Mouse (Mus musculus): ENCODE results near the gene Prss33. TPM values are rescaled to one million over a fixed set of nuclear protein-coding genes. Genes with fewer than 3 reads are reported as not detected.

Prss33 gene
- polyA plus RNA-seq, 1 experiment from 2014 or later, result not detected

- no peaks in the 10 kb centered on the region for H3K27me3 ChIP-seq
- peaks cover 16% of the 10 kb centered on the region for H3K4me1 ChIP-seq
- H3K4me2 ChIP-seq, result no peak overlapping the region
- no peak overlapping the region for H3K27ac ChIP-seq
- H3K36me3 ChIP-seq, result peaks cover 96% of the 10 kb centered on the region
- H3K9ac ChIP-seq, result no peak overlapping the region
- no peak; the same call in 1 of the 2 replicates for ATAC-seq (ENCODE audit: insufficient number of reproducible peaks, low FRiP score, low TSS enrichment, low read depth)
- H3K9me3 ChIP-seq, result peaks cover 13% of the 10 kb centered on the region
- WGBS, result 69% methylated on average over 6 of the region's 6 CpGs
- no peak overlapping the region for H3K4me3 ChIP-seq
Observed at GRCm38 (mm10) chr17:23822094-23822493, 13.8 kb downstream of the Prss33 start.

- Histone ChIP-seq H3K27me3 (no peaks in the 10 kb centered on the region), H3K4me3 (no peak overlapping the region), H3K36me3 (peaks cover 97% of the 10 kb centered on the region), H3K4me2 (no peak overlapping the region), H3K9me3 (peaks cover 13% of the 10 kb centered on the region), H3K27ac (no peak overlapping the region), H3K4me1 (peaks cover 8% of the 10 kb centered on the region; the same call in 1 of the 2 replicates), H3K9ac (no peak overlapping the region)
- WGBS, result 95% methylated on average over 5 of the region's 5 CpGs
- no peak for ATAC-seq (ENCODE audit: insufficient number of reproducible peaks, low FRiP score, low TSS enrichment, low read depth)
Observed at GRCm38 (mm10) chr17:23820731-23821130, 15.1 kb downstream of the Prss33 start.

- 0 out of 2 replicates have a peak, but pooled peaks cover 2% of the 10 kb centered on the region for H3K4me1 ChIP-seq
- peaks cover 98% of the 10 kb centered on the region for H3K36me3 ChIP-seq
- no peak overlapping the region for H3K27ac ChIP-seq
- no peak overlapping the region for H3K9ac ChIP-seq
- no peak for ATAC-seq (ENCODE audit: insufficient number of reproducible peaks, low FRiP score, low TSS enrichment, low read depth)
- WGBS, result 98% methylated on average over 25 of the region's 25 CpGs
- H3K4me2 ChIP-seq, result no peak overlapping the region
- H3K27me3 ChIP-seq, result no peaks in the 10 kb centered on the region
- no peak overlapping the region for H3K4me3 ChIP-seq
- H3K9me3 ChIP-seq, result peaks cover 13% of the 10 kb centered on the region
Observed at GRCm38 (mm10) chr17:23819235-23819634, 16.6 kb downstream of the Prss33 start.

- ATAC-seq (ENCODE audit: insufficient number of reproducible peaks, low FRiP score, low TSS enrichment, low read depth), result no peak
- Histone ChIP-seq H3K4me3 (no peak overlapping the region), H3K27me3 (no peaks in the 10 kb centered on the region), H3K9ac (no peak overlapping the region), H3K9me3 (peaks cover 13% of the 10 kb centered on the region), H3K4me2 (no peak overlapping the region), H3K4me1 (0 out of 2 replicates have a peak, but pooled peaks cover 2% of the 10 kb centered on the region), H3K27ac (no peak overlapping the region), H3K36me3 (peaks cover 98% of the 10 kb centered on the region)
- 98% methylated on average over 8 of the region's 8 CpGs for WGBS
Observed at GRCm38 (mm10) chr17:23818579-23818978, 17.3 kb downstream of the Prss33 start.

- peaks cover 13% of the 10 kb centered on the region for H3K9me3 ChIP-seq
- no peak overlapping the region for H3K4me2 ChIP-seq
- H3K36me3 ChIP-seq, result peaks cover 91% of the 10 kb centered on the region
- H3K4me1 ChIP-seq, result no peaks in the 10 kb centered on the region
- ATAC-seq (ENCODE audit: insufficient number of reproducible peaks, low FRiP score, low TSS enrichment, low read depth), result no peak
- H3K27ac ChIP-seq, result no peak overlapping the region
- H3K4me3 ChIP-seq, result no peak overlapping the region
- H3K27me3 ChIP-seq, result no peaks in the 10 kb centered on the region
- H3K9ac ChIP-seq, result no peak overlapping the region
- 97% methylated on average over 16 of the region's 16 CpGs for WGBS
Observed at GRCm38 (mm10) chr17:23815641-23816040, 20.2 kb downstream of the Prss33 start.

GRCm38 (mm10) chr17:23807918-23808317, 27.9 kb downstream of the Prss33 start:
- no peak for ATAC-seq (ENCODE audit: insufficient number of reproducible peaks, low FRiP score, low TSS enrichment, low read depth)
- Histone ChIP-seq H3K4me1 (peaks cover 28% of the 10 kb centered on the region), H3K4me3 (no peak overlapping the region), H3K4me2 (no peak overlapping the region), H3K36me3 (peaks cover 55% of the 10 kb centered on the region), H3K9me3 (no peaks in the 10 kb centered on the region), H3K27ac (no peak overlapping the region), H3K27me3 (no peaks in the 10 kb centered on the region), H3K9ac (no peak overlapping the region)
- 94% methylated on average over 3 of the region's 3 CpGs for WGBS

- ATAC-seq (ENCODE audit: insufficient number of reproducible peaks, low FRiP score, low TSS enrichment, low read depth), result no peak
- Histone ChIP-seq H3K9ac (no peak overlapping the region), H3K27me3 (no peaks in the 10 kb centered on the region), H3K27ac (peak overlapping the region; percentile 27; the same call in 1 of the 2 replicates), H3K4me3 (peak overlapping the region; percentile 15; the same call in 1 of the 2 replicates), H3K4me1 (peaks cover 31% of the 10 kb centered on the region), H3K9me3 (no peaks in the 10 kb centered on the region), H3K4me2 (peak overlapping the region; percentile 19; the same call in 1 of the 2 replicates), H3K36me3 (peaks cover 46% of the 10 kb centered on the region)
- WGBS, result 62% methylated on average over 25 of the region's 25 CpGs
Observed at GRCm38 (mm10) chr17:23806867-23807266, 29.0 kb downstream of the Prss33 start.

- Histone ChIP-seq H3K27me3 (no peaks in the 10 kb centered on the region), H3K4me1 (peaks cover 31% of the 10 kb centered on the region), H3K4me2 (peak overlapping the region; percentile 59), H3K27ac (peak overlapping the region; percentile 97), H3K36me3 (peaks cover 27% of the 10 kb centered on the region), H3K9ac (peak overlapping the region; percentile 97), H3K4me3 (peak overlapping the region; percentile 99), H3K9me3 (no peaks in the 10 kb centered on the region)
- no peak for ATAC-seq (ENCODE audit: insufficient number of reproducible peaks, low FRiP score, low TSS enrichment, low read depth)
- WGBS, result 1% methylated on average over 8 of the region's 8 CpGs
Observed at GRCm38 (mm10) chr17:23804426-23805085, 31.3 kb downstream of the Prss33 start.

GRCm38 (mm10) chr17:23803366-23804041, 32.4 kb downstream of the Prss33 start:
- Histone ChIP-seq H3K9ac (peak overlapping the region; percentile 97), H3K4me3 (peak overlapping the region; percentile 99), H3K27me3 (no peaks in the 10 kb centered on the region), H3K27ac (peak overlapping the region; percentile 97), H3K36me3 (peaks cover 16% of the 10 kb centered on the region), H3K4me1 (peaks cover 31% of the 10 kb centered on the region), H3K9me3 (no peaks in the 10 kb centered on the region), H3K4me2 (peak overlapping the region; percentile 59)
- under 1% methylated on average over 70 of the region's 83 CpGs for WGBS
- ATAC-seq (ENCODE audit: insufficient number of reproducible peaks, low FRiP score, low TSS enrichment, low read depth), result peak; percentile 31

- peak overlapping the region; percentile 97 for H3K27ac ChIP-seq
- H3K4me1 ChIP-seq, result peaks cover 31% of the 10 kb centered on the region
- peak overlapping the region; percentile 97 for H3K9ac ChIP-seq
- ATAC-seq (ENCODE audit: insufficient number of reproducible peaks, low FRiP score, low TSS enrichment, low read depth), result peak; percentile 98
- WGBS, result under 1% methylated on average over 60 of the region's 60 CpGs
- H3K4me3 ChIP-seq, result peak overlapping the region; percentile 99
- no peaks in the 10 kb centered on the region for H3K27me3 ChIP-seq
- no peaks in the 10 kb centered on the region for H3K9me3 ChIP-seq
- peak overlapping the region; percentile 59 for H3K4me2 ChIP-seq
- H3K36me3 ChIP-seq, result peaks cover 10% of the 10 kb centered on the region
Observed at GRCm38 (mm10) chr17:23802746-23803365, 33.0 kb downstream of the Prss33 start.

- no peaks in the 10 kb centered on the region for H3K27me3 ChIP-seq
- peaks cover 20% of the 10 kb centered on the region for H3K4me1 ChIP-seq
- no peak overlapping the region for H3K4me3 ChIP-seq
- H3K36me3 ChIP-seq, result no peaks in the 10 kb centered on the region
- no peak overlapping the region for H3K4me2 ChIP-seq
- H3K9me3 ChIP-seq, result no peaks in the 10 kb centered on the region
- no peak overlapping the region for H3K9ac ChIP-seq
- no peak for ATAC-seq (ENCODE audit: insufficient number of reproducible peaks, low FRiP score, low TSS enrichment, low read depth)
- 91% methylated on average over 10 of the region's 10 CpGs for WGBS
- no peak overlapping the region for H3K27ac ChIP-seq
Observed at GRCm38 (mm10) chr17:23801627-23802026, 34.2 kb downstream of the Prss33 start.

- Histone ChIP-seq H3K4me2 (no peak overlapping the region), H3K36me3 (no peaks in the 10 kb centered on the region), H3K27ac (no peak overlapping the region), H3K9ac (no peak overlapping the region), H3K4me3 (no peak overlapping the region), H3K9me3 (no peaks in the 10 kb centered on the region), H3K27me3 (no peaks in the 10 kb centered on the region), H3K4me1 (0 out of 2 replicates have a peak, but pooled peaks cover 1% of the 10 kb centered on the region)
- WGBS, result 25% methylated on average over 7 of the region's 7 CpGs
- ATAC-seq (ENCODE audit: insufficient number of reproducible peaks, low FRiP score, low TSS enrichment, low read depth), result no peak
Observed at GRCm38 (mm10) chr17:23797316-23797715, 38.5 kb downstream of the Prss33 start.
